Mouse (Mus musculus) C2C12 (cell line): ENCODE data around the gene Sf3b4. TPM values are rescaled to one million over a fixed set of nuclear protein-coding genes. Genes with fewer than 3 reads are reported as not detected.

Source experiments
- H3K27me3 ChIP-seq: one replicate; pipeline ENCODE4 v1.6.1; 2011; ENCODE audit not compliant: control insufficient read depth, insufficient read depth, insufficient read length
- H3K36me3 ChIP-seq: one replicate; pipeline ENCODE4 v1.6.1; 2011; ENCODE audit not compliant: control insufficient read depth, insufficient read depth
- H3K4me3 ChIP-seq: one replicate; pipeline ENCODE4 v1.5.1; 2011; ENCODE audit warnings: mild to moderate bottlenecking, control low read depth; ENCODE audit not compliant: poor library complexity, insufficient read depth, severe bottlenecking
- H3K79me2 ChIP-seq: one replicate; pipeline ENCODE4 v1.6.1; 2011; ENCODE audit not compliant: control insufficient read depth, insufficient read depth
- H3K79me3 ChIP-seq: one replicate; pipeline ENCODE4 v1.6.1; 2011; ENCODE audit warnings: low read depth, control low read depth
- H3ac ChIP-seq: one replicate; pipeline ENCODE3; 2011; ENCODE audit warnings: low read depth; ENCODE audit not compliant: control insufficient read depth, insufficient read length
- CEBPB ChIP-seq: IDR thresholded peaks from one replicate; pipeline ENCODE4 v1.6.1; 2011; ENCODE audit warnings: low read depth, mild to moderate bottlenecking, control low read depth, moderate library complexity
- CTCF ChIP-seq: IDR thresholded peaks from one replicate; pipeline ENCODE4 v1.5.1; 2011; ENCODE audit not compliant: control insufficient read depth, insufficient read depth, insufficient read length
- FOSL1 ChIP-seq: IDR thresholded peaks from one replicate; pipeline ENCODE4 v1.8.0; 2011; ENCODE audit warnings: mild to moderate bottlenecking, low read length; ENCODE audit not compliant: poor library complexity, insufficient read depth, severe bottlenecking
- MAX ChIP-seq: IDR thresholded peaks from one replicate; pipeline ENCODE4 v1.6.1; 2011; ENCODE audit warnings: mild to moderate bottlenecking, control low read depth
- MYOD1 ChIP-seq: IDR thresholded peaks from one replicate; pipeline ENCODE4 v1.6.1; 2011; ENCODE audit warnings: low read depth; ENCODE audit not compliant: control insufficient read depth, insufficient read length
- MYOG ChIP-seq: IDR thresholded peaks from one replicate; pipeline ENCODE4 v1.6.1; 2011; ENCODE audit not compliant: control insufficient read depth, insufficient read length; ENCODE audit errors: extremely low read depth
- USF1 ChIP-seq: IDR thresholded peaks from one replicate; pipeline ENCODE4 v1.6.1; 2011; ENCODE audit warnings: low read depth, mild to moderate bottlenecking, control low read depth, moderate library complexity
- polyA plus RNA-seq: library from polyadenylated mRNA; unstranded; fragments of >200 nt; fragmentation: generic; extraction: Trizol; gene quantifications from one replicate; pipeline ENCODE4 v1.2.1, GENCODE M21; 2012; ENCODE audit warnings: missing spikeins

Gene Sf3b4
- polyA plus RNA-seq, 1 experiment: 136 TPM

DNA sequence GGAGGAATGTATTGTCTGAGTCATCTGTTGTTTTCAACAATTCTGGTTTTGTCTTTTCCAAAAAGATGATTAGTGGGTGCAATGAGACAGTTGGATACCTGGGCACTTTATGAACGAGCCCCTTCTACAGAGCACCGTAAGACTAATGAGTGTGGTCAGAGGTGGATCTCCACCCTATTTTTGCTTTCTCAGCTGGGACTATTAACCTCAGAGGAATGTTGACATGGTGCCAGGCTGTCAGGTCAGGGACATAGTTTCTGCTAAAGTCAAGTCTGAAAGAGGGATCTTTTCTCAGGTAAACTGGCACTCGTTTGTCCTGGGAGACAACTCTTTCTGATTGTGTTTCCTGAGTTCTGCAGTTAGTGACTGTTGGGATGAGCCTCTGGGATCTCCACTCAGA, 37.1 kb upstream of the Sf3b4 start:
- Histone ChIP-seq H3K79me2 (peaks cover 60% of the 10 kb centered on the region), H3K27me3 (no peaks in the 10 kb centered on the region), H3ac (no peak overlapping the region), H3K4me3 (no peak overlapping the region), H3K36me3 (peaks cover 29% of the 10 kb centered on the region), H3K79me3 (peaks cover 16% of the 10 kb centered on the region)
- no peak for TF ChIP-seq FOSL1
- TF ChIP-seq MAX: no peak
- no peak for TF ChIP-seq MYOD1
- TF ChIP-seq USF1: no peak
- TF ChIP-seq MYOG: no peak
- TF ChIP-seq CTCF: no peak
- no peak for TF ChIP-seq CEBPB

DNA sequence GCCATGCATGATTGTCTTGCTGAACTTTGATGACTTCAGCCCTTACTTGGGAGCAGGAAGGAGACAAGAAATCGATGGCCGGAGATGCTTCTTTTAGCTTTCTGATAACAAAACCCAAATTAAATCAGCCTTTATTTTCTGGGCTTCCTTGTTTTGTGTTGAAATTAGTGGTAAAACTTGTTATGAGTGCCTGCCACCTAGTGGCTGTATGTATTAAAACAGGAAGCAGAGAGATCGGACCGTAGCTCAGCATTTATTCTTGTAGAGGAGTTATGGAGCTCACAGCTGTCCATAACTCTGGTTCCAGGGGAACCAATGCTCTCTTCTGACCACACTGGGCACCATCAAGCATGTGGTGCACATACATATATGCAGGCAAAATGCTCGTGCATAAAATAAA, 24.2 kb upstream of the Sf3b4 start:
- Histone ChIP-seq H3K4me3 (no peak overlapping the region), H3ac (no peak overlapping the region), H3K36me3 (peaks cover 58% of the 10 kb centered on the region), H3K27me3 (no peaks in the 10 kb centered on the region), H3K79me2 (no peaks in the 10 kb centered on the region), H3K79me3 (no peaks in the 10 kb centered on the region)
- TF ChIP-seq USF1 (no peak), MYOD1 (no peak), CEBPB (no peak), FOSL1 (no peak), CTCF (no peak)

DNA sequence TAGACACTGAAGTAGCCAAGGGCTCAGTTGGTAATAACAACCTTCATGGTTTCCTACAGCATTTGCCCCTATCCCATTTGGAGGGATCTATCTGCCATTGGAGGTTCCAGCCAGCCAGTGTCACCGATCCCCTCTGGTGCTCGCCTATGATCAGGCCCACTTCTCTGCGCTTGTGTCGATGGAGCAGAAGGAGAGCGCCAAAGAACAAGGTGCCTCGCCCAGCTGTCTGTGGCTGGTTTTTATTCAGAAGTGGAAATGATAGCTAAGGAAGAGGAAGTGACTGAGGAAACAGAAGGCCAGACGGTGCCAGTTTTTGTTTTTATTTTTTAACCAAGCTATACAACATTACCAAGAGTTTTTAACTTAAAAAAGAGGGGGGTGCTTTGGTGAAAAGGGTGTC, 20.3 kb upstream of the Sf3b4 start:
- Histone ChIP-seq H3K79me2 (no peaks in the 10 kb centered on the region), H3K4me3 (no peak overlapping the region), H3K79me3 (no peaks in the 10 kb centered on the region), H3K36me3 (peaks cover 63% of the 10 kb centered on the region), H3K27me3 (no peaks in the 10 kb centered on the region), H3ac (no peak overlapping the region)
- no peak for TF ChIP-seq MAX
- no peak for TF ChIP-seq FOSL1
- no peak for TF ChIP-seq MYOD1
- no peak for TF ChIP-seq MYOG

DNA sequence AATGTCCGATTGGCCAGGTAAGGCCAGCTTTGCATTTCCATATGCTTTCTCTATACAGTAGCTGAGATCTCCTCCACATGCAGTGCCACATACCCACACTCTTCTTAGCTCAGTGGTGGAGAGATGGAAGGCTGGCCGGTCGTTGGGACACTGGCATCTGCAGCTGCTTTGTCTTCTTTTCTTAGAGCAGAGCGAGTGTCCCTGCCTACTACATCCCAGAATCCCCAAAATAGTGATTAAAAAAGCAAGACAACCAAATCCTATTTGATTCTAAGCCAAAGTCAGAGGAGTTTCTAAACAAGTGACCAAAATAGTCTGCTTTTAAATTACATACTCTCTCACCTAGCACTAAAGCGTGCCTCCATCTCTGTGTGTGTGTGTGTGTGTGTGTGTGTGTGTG, 19.5 kb upstream of the Sf3b4 start:
- Histone ChIP-seq H3K36me3 (peaks cover 69% of the 10 kb centered on the region), H3K79me3 (no peaks in the 10 kb centered on the region)
- no peak for TF ChIP-seq USF1
- no peak for TF ChIP-seq CEBPB
- no peak for TF ChIP-seq FOSL1
- no peak for TF ChIP-seq CTCF
- no peak for TF ChIP-seq MAX

DNA sequence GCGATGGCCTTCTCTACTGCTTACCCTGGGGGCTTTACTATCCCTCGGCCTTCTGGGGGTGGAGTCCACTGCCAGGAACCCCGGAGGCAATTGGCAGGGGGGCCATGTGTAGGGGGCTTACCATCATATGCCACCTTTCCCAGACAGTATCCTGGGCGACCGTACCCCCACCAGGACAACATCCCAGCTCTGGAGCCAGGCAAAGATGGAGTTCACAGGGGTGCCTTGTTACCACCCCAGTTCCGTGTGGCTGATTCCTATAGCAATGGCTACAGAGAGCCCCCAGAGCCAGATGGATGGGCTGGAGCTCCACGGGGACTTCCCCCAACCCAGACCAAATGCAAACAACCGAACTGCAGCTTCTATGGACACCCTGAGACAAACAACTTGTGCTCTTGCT, 16.6 kb upstream of the Sf3b4 start:
- H3K79me3 ChIP-seq: no peaks in the 10 kb centered on the region
- H3K36me3 ChIP-seq: peaks cover 59% of the 10 kb centered on the region

More for the DNA sequence above, 19.5 kb upstream of the Sf3b4 start:
- no peak overlapping the region for H3K4me3 ChIP-seq
- no peaks in the 10 kb centered on the region for H3K79me2 ChIP-seq
- H3K27me3 ChIP-seq: no peaks in the 10 kb centered on the region
- no peak overlapping the region for H3ac ChIP-seq

DNA sequence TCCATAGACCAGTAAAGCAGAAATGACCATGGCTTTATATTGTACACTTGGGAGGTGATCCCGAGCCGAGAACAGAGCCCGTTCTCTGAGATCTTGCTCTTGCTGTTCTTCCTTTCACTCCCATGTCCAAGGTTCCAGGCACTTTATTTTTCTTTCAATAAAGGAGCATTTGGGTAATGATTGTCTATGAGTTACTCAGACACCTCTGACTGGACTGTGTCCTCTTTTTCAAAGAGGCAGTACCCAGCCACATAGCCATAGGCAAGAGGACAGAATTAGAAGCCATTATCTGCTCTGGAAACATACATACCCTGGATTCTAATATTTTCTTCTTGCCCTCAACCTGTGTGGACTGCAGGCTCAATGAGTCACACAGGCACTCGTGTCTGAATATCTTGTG, 12.3 kb upstream of the Sf3b4 start:
- Histone ChIP-seq H3ac (peak overlapping the region; percentile 54), H3K79me2 (no peaks in the 10 kb centered on the region), H3K36me3 (peaks cover 19% of the 10 kb centered on the region), H3K27me3 (no peaks in the 10 kb centered on the region), H3K4me3 (no peak overlapping the region), H3K79me3 (no peaks in the 10 kb centered on the region)
- no peak for TF ChIP-seq CEBPB
- no peak for TF ChIP-seq MAX
- no peak for TF ChIP-seq CTCF
- TF ChIP-seq USF1: no peak
- no peak for TF ChIP-seq MYOD1
- TF ChIP-seq MYOG: no peak
- no peak for TF ChIP-seq FOSL1

More for the DNA sequence above, 16.6 kb upstream of the Sf3b4 start:
- Histone ChIP-seq H3K79me2 (no peaks in the 10 kb centered on the region), H3K27me3 (no peaks in the 10 kb centered on the region), H3ac (no peak overlapping the region), H3K4me3 (no peak overlapping the region)
- TF ChIP-seq MYOG (no peak), CTCF (no peak), CEBPB (no peak), MYOD1 (no peak), FOSL1 (no peak), USF1 (no peak), MAX (no peak)
